Mouse (Mus musculus): ENCODE measurements around the gene Tbxa2r. TPM values are rescaled to one million over a fixed set of nuclear protein-coding genes. Genes with fewer than 3 reads are reported as not detected.

The Tbxa2r gene
- polyA plus RNA-seq (2015; fragmentation: Illumina TruSeq; extraction: RNeasy Lipid Tissue Mini Kit (QIAGEN cat#74804); ENCODE audit: insufficient read depth, low read depth, low replicate concordance): 3.4 TPM

GRCm38 (mm10) chr10:81328386-81328785, at the start of gene Tbxa2r:
TSS of gene Tbxa2r (plus strand) at chr10:81328731.

DNA sequence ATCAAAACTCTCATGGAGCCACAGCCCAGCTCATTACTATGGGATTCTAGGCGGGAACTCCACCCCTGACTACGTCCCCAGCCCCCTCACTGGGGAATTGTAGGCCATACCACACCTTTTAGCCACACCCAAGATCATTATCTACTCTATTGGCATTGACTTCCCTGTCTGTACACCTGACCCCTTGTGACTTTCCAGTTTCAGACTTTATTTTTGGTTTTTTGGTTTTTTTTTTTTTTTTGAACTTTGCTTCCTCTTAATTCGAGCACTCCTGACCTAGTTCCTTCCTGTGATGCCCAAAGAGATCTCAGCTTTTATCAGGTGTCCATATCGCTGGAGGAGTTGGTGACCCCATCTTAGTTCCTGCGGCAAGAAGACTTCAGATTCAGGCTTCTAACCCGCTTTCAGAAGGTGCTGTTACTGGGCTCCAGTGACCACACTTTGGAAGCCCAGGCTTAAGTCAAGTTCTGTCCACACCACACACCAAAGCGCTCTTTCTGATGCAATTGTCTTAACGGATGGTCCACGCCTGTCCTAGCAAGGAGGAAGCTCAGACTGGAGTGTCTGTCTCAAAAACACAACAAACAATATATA, 36.9 kb upstream of the Tbxa2r start, which contains the start of gene Tjp3:
Gene Tjp3, minus strand, starts transcription at position 71 of the 594 bp plus-strand sequence.

GRCm38 (mm10) chr10:81292554-81293333, 35.8 kb upstream of the Tbxa2r start, which contains the start of gene Pip5k1c:
TSS of gene Pip5k1c (plus strand) at chr10:81292963.

GRCm38 (mm10) chr10:81320550-81321347, 7.8 kb upstream of the Tbxa2r start, which contains the start of gene Cactin:
TSS of gene Cactin (plus strand) at chr10:81321103.

GRCm38 (mm10) chr10:81342686-81343505, 14.4 kb downstream of the Tbxa2r start, which contains the start of gene Gipc3:
TSS of gene Gipc3 (minus strand) at chr10:81343266.

GRCm38 (mm10) chr10:81350351-81351063, 22.0 kb downstream of the Tbxa2r start, which contains the start of gene Hmg20b:
TSS of gene Hmg20b (minus strand) at chr10:81350480.

DNA sequence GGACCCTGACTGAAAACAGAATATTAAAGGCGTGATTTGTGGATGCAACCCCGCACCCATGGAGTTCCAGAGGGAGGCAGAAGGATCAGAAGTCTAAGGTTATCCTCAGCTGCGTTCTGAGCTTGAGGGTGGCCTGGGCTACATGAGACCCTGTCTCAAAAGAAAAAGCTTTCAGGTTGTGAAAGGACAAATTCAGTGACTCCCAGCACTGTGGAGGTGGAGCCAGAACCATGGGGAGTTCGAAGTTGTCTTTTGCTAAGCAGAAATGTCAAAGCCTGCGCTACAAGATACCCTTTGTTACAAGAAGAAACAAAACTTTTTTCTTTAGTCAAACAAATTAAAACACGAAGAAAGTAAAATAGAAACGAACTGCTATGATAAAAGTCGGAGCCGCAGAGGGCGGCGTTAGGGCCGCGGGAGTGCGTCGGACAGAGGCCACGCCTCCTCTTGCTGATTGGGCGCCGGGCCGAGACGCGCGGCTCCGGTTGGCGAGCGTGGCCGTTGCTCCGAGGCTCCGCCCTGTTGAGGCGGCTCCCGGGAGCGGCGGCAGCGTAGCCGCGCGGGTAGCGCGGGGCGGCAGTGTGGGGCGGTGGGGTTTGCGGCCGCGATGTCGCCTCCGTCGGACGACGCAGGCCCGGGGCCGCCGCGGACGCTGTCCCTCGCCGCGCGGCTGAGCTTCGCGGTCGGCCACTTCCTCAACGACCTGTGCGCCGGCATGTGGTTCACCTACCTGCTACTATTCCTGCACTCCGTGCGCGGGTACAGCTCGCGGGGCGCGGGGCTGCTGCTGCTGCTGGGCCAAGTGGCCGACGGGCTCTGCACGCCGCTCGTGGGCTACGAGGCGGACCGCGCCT, 28.7 kb downstream of the Tbxa2r start, which contains the start of gene Mfsd12:
Gene Mfsd12, plus strand, starts transcription at position 501 of the 854 bp plus-strand sequence.

GRCm38 (mm10) chr10:81365672-81366476, 37.3 kb downstream of the Tbxa2r start, which contains the start of gene 4930404N11Rik:
TSS of gene 4930404N11Rik (minus strand) at chr10:81365816.

GRCm38 (mm10) chr10:81377793-81378552, 49.4 kb downstream of the Tbxa2r start, which contains the start of gene Fzr1:
TSS of gene Fzr1 (minus strand) at chr10:81378516.

GRCm38 (mm10) chr10:81383802-81384604, 55.5 kb downstream of the Tbxa2r start, which contains the start of the genes Dohh and Gm48551:
TSS of gene Dohh (plus strand) at chr10:81384428.
TSS of gene Gm48551 (plus strand) at chr10:81384466.

Other genes with a start within 250 kb of the Tbxa2r start
- not detected for gene Creb3l3, start 229.9 kb upstream of the Tbxa2r start, polyA plus RNA-seq (2015; fragmentation: Illumina TruSeq; extraction: RNeasy Lipid Tissue Mini Kit (QIAGEN cat#74804); ENCODE audit: insufficient read depth, low read depth, low replicate concordance)
- gene Map2k2, start 222.8 kb upstream of the Tbxa2r start, polyA plus RNA-seq (2015; fragmentation: Illumina TruSeq; extraction: RNeasy Lipid Tissue Mini Kit (QIAGEN cat#74804); ENCODE audit: insufficient read depth, low read depth, low replicate concordance): 47.4 TPM
- 5.4 TPM for gene Zbtb7a, start 193.5 kb upstream of the Tbxa2r start, polyA plus RNA-seq (2015; fragmentation: Illumina TruSeq; extraction: RNeasy Lipid Tissue Mini Kit (QIAGEN cat#74804); ENCODE audit: insufficient read depth, low read depth, low replicate concordance)
- gene Pias4, start 160.8 kb upstream of the Tbxa2r start, polyA plus RNA-seq (2015; fragmentation: Illumina TruSeq; extraction: RNeasy Lipid Tissue Mini Kit (QIAGEN cat#74804); ENCODE audit: insufficient read depth, low read depth, low replicate concordance): 7.3 TPM
- gene Eef2, start 152.1 kb upstream of the Tbxa2r start, polyA plus RNA-seq (2015; fragmentation: Illumina TruSeq; extraction: RNeasy Lipid Tissue Mini Kit (QIAGEN cat#74804); ENCODE audit: insufficient read depth, low read depth, low replicate concordance): 283 TPM
- gene Dapk3, start 145.7 kb upstream of the Tbxa2r start, polyA plus RNA-seq (2015; fragmentation: Illumina TruSeq; extraction: RNeasy Lipid Tissue Mini Kit (QIAGEN cat#74804); ENCODE audit: insufficient read depth, low read depth, low replicate concordance): 9.3 TPM
- gene 4930442H23Rik, start 144.9 kb upstream of the Tbxa2r start, polyA plus RNA-seq (2015; fragmentation: Illumina TruSeq; extraction: RNeasy Lipid Tissue Mini Kit (QIAGEN cat#74804); ENCODE audit: insufficient read depth, low read depth, low replicate concordance): not detected
- gene Nmrk2, start 126.7 kb upstream of the Tbxa2r start, polyA plus RNA-seq (2015; fragmentation: Illumina TruSeq; extraction: RNeasy Lipid Tissue Mini Kit (QIAGEN cat#74804); ENCODE audit: insufficient read depth, low read depth, low replicate concordance): not detected
- 0.20 TPM for gene Atcay, start 97.9 kb upstream of the Tbxa2r start, polyA plus RNA-seq (2015; fragmentation: Illumina TruSeq; extraction: RNeasy Lipid Tissue Mini Kit (QIAGEN cat#74804); ENCODE audit: insufficient read depth, low read depth, low replicate concordance)
- gene Zfr2, start 95.6 kb upstream of the Tbxa2r start, polyA plus RNA-seq (2015; fragmentation: Illumina TruSeq; extraction: RNeasy Lipid Tissue Mini Kit (QIAGEN cat#74804); ENCODE audit: insufficient read depth, low read depth, low replicate concordance): 3.4 TPM
- gene Matk, start 75.8 kb upstream of the Tbxa2r start, polyA plus RNA-seq (2015; fragmentation: Illumina TruSeq; extraction: RNeasy Lipid Tissue Mini Kit (QIAGEN cat#74804); ENCODE audit: insufficient read depth, low read depth, low replicate concordance): not detected
- gene Mrpl54, start 61.8 kb upstream of the Tbxa2r start, polyA plus RNA-seq (2015; fragmentation: Illumina TruSeq; extraction: RNeasy Lipid Tissue Mini Kit (QIAGEN cat#74804); ENCODE audit: insufficient read depth, low read depth, low replicate concordance): 21.2 TPM
- 30.7 TPM for gene Apba3, start 61.8 kb upstream of the Tbxa2r start, polyA plus RNA-seq (2015; fragmentation: Illumina TruSeq; extraction: RNeasy Lipid Tissue Mini Kit (QIAGEN cat#74804); ENCODE audit: insufficient read depth, low read depth, low replicate concordance)
- 3.9 TPM for gene Tjp3, start 37.1 kb upstream of the Tbxa2r start, polyA plus RNA-seq (2015; fragmentation: Illumina TruSeq; extraction: RNeasy Lipid Tissue Mini Kit (QIAGEN cat#74804); ENCODE audit: insufficient read depth, low read depth, low replicate concordance)
- 15.5 TPM for gene Pip5k1c, start 35.8 kb upstream of the Tbxa2r start, polyA plus RNA-seq (2015; fragmentation: Illumina TruSeq; extraction: RNeasy Lipid Tissue Mini Kit (QIAGEN cat#74804); ENCODE audit: insufficient read depth, low read depth, low replicate concordance)
- 7.9 TPM for gene Cactin, start 7.6 kb upstream of the Tbxa2r start, polyA plus RNA-seq (2015; fragmentation: Illumina TruSeq; extraction: RNeasy Lipid Tissue Mini Kit (QIAGEN cat#74804); ENCODE audit: insufficient read depth, low read depth, low replicate concordance)
- 1.4 TPM for gene Gipc3, start 14.5 kb downstream of the Tbxa2r start, polyA plus RNA-seq (2015; fragmentation: Illumina TruSeq; extraction: RNeasy Lipid Tissue Mini Kit (QIAGEN cat#74804); ENCODE audit: insufficient read depth, low read depth, low replicate concordance)
- 22.8 TPM for gene Hmg20b, start 21.7 kb downstream of the Tbxa2r start, polyA plus RNA-seq (2015; fragmentation: Illumina TruSeq; extraction: RNeasy Lipid Tissue Mini Kit (QIAGEN cat#74804); ENCODE audit: insufficient read depth, low read depth, low replicate concordance)
- gene Mfsd12, start 28.8 kb downstream of the Tbxa2r start, polyA plus RNA-seq (2015; fragmentation: Illumina TruSeq; extraction: RNeasy Lipid Tissue Mini Kit (QIAGEN cat#74804); ENCODE audit: insufficient read depth, low read depth, low replicate concordance): 1.9 TPM
- gene 4930404N11Rik, start 37.1 kb downstream of the Tbxa2r start, polyA plus RNA-seq (2015; fragmentation: Illumina TruSeq; extraction: RNeasy Lipid Tissue Mini Kit (QIAGEN cat#74804); ENCODE audit: insufficient read depth, low read depth, low replicate concordance): not detected
- 5.1 TPM for gene Fzr1, start 49.8 kb downstream of the Tbxa2r start, polyA plus RNA-seq (2015; fragmentation: Illumina TruSeq; extraction: RNeasy Lipid Tissue Mini Kit (QIAGEN cat#74804); ENCODE audit: insufficient read depth, low read depth, low replicate concordance)
- gene Dohh, start 55.7 kb downstream of the Tbxa2r start, polyA plus RNA-seq (2015; fragmentation: Illumina TruSeq; extraction: RNeasy Lipid Tissue Mini Kit (QIAGEN cat#74804); ENCODE audit: insufficient read depth, low read depth, low replicate concordance): 9.1 TPM
- gene Gm48551, start 55.7 kb downstream of the Tbxa2r start, polyA plus RNA-seq (2015; fragmentation: Illumina TruSeq; extraction: RNeasy Lipid Tissue Mini Kit (QIAGEN cat#74804); ENCODE audit: insufficient read depth, low read depth, low replicate concordance): 2.6 TPM
- 3.4 TPM for gene Gm48552, start 60.3 kb downstream of the Tbxa2r start, polyA plus RNA-seq (2015; fragmentation: Illumina TruSeq; extraction: RNeasy Lipid Tissue Mini Kit (QIAGEN cat#74804); ENCODE audit: insufficient read depth, low read depth, low replicate concordance)
- 23.5 TPM for gene Smim24, start 64.3 kb downstream of the Tbxa2r start, polyA plus RNA-seq (2015; fragmentation: Illumina TruSeq; extraction: RNeasy Lipid Tissue Mini Kit (QIAGEN cat#74804); ENCODE audit: insufficient read depth, low read depth, low replicate concordance)
- gene Nfic, start 126.9 kb downstream of the Tbxa2r start, polyA plus RNA-seq (2015; fragmentation: Illumina TruSeq; extraction: RNeasy Lipid Tissue Mini Kit (QIAGEN cat#74804); ENCODE audit: insufficient read depth, low read depth, low replicate concordance): 11.0 TPM
- 0.76 TPM for gene Celf5, start 154.0 kb downstream of the Tbxa2r start, polyA plus RNA-seq (2015; fragmentation: Illumina TruSeq; extraction: RNeasy Lipid Tissue Mini Kit (QIAGEN cat#74804); ENCODE audit: insufficient read depth, low read depth, low replicate concordance)
- gene Ncln, start 167.7 kb downstream of the Tbxa2r start, polyA plus RNA-seq (2015; fragmentation: Illumina TruSeq; extraction: RNeasy Lipid Tissue Mini Kit (QIAGEN cat#74804); ENCODE audit: insufficient read depth, low read depth, low replicate concordance): 25.2 TPM
- gene S1pr4, start 171.4 kb downstream of the Tbxa2r start, polyA plus RNA-seq (2015; fragmentation: Illumina TruSeq; extraction: RNeasy Lipid Tissue Mini Kit (QIAGEN cat#74804); ENCODE audit: insufficient read depth, low read depth, low replicate concordance): 1.3 TPM
- gene Gna15, start 195.5 kb downstream of the Tbxa2r start, polyA plus RNA-seq (2015; fragmentation: Illumina TruSeq; extraction: RNeasy Lipid Tissue Mini Kit (QIAGEN cat#74804); ENCODE audit: insufficient read depth, low read depth, low replicate concordance): not detected
- gene Gna11, start 216.5 kb downstream of the Tbxa2r start, polyA plus RNA-seq (2015; fragmentation: Illumina TruSeq; extraction: RNeasy Lipid Tissue Mini Kit (QIAGEN cat#74804); ENCODE audit: insufficient read depth, low read depth, low replicate concordance): 17.4 TPM
- 218 TPM for gene Aes, start 230.8 kb downstream of the Tbxa2r start, polyA plus RNA-seq (2015; fragmentation: Illumina TruSeq; extraction: RNeasy Lipid Tissue Mini Kit (QIAGEN cat#74804); ENCODE audit: insufficient read depth, low read depth, low replicate concordance)
- 44.6 TPM for gene Tle2, start 245.8 kb downstream of the Tbxa2r start, polyA plus RNA-seq (2015; fragmentation: Illumina TruSeq; extraction: RNeasy Lipid Tissue Mini Kit (QIAGEN cat#74804); ENCODE audit: insufficient read depth, low read depth, low replicate concordance)